Mouse (Mus musculus) embryo, embryonic 10.5 days (tissue): ENCODE measurements around the gene Cldn20.
A peak's percentile ranks its signal among the peaks of the same experiment; 100 is the strongest.

Experiments
- DNase-seq: peaks from one replicate; pipeline ENCODE4 v3.0.0-alpha.2; 2015; ENCODE audit warnings: low spot score

The Cldn20 gene

GRCm38 (mm10) chr17:3529523-3529922, 2.8 kb upstream of the Cldn20 start:
- DNase-seq = no peak

GRCm38 (mm10) chr17:3530549-3530948, 1.8 kb upstream of the Cldn20 start:
- DNase-seq = no peak

- DNase-seq = no peak
Measured at GRCm38 (mm10) chr17:3531641-3532040, 713 bp upstream of the Cldn20 start.

GRCm38 (mm10) chr17:3533425-3533824, 1.1 kb downstream of the Cldn20 start:
- peak; percentile 72 for DNase-seq

GRCm38 (mm10) chr17:3540304-3540703, 8.0 kb downstream of the Cldn20 start:
- no peak for DNase-seq

- DNase-seq = no peak
Measured at GRCm38 (mm10) chr17:3541033-3541432, 8.7 kb downstream of the Cldn20 start.

GRCm38 (mm10) chr17:3547725-3548124, 15.4 kb downstream of the Cldn20 start:
- DNase-seq = no peak

- DNase-seq = peak; percentile 3
Measured at GRCm38 (mm10) chr17:3556251-3556650, 23.9 kb downstream of the Cldn20 start.

- peak; percentile 100 for DNase-seq
Measured at GRCm38 (mm10) chr17:3557331-3558311, 25.3 kb downstream of the Cldn20 start, which contains the start of gene Tfb1m. Tfb1m (minus strand) TSS chr17:3557781.

GRCm38 (mm10) chr17:3558356-3558870, 26.1 kb downstream of the Cldn20 start:
- DNase-seq = peak; percentile 35

- peak; percentile 7 for DNase-seq
Measured at GRCm38 (mm10) chr17:3560534-3560933, 28.2 kb downstream of the Cldn20 start.

GRCm38 (mm10) chr17:3562405-3562804, 30.1 kb downstream of the Cldn20 start:
- DNase-seq = peak; percentile 13

GRCm38 (mm10) chr17:3570876-3571275, 38.5 kb downstream of the Cldn20 start:
- peak; percentile 90 for DNase-seq
